Mouse (Mus musculus): ENCODE results near the gene Ahsg. TPM values are rescaled to one million over a fixed set of nuclear protein-coding genes. Genes with fewer than 3 reads are reported as not detected.
"Not testable (repeated sequence)": the region's sequence is repeated elsewhere in the genome, so short reads cannot be mapped to it uniquely, and the experiment has no call there.

The Ahsg gene
- polyA plus RNA-seq, 2 experiments from 2014 or later: not detected

DNA sequence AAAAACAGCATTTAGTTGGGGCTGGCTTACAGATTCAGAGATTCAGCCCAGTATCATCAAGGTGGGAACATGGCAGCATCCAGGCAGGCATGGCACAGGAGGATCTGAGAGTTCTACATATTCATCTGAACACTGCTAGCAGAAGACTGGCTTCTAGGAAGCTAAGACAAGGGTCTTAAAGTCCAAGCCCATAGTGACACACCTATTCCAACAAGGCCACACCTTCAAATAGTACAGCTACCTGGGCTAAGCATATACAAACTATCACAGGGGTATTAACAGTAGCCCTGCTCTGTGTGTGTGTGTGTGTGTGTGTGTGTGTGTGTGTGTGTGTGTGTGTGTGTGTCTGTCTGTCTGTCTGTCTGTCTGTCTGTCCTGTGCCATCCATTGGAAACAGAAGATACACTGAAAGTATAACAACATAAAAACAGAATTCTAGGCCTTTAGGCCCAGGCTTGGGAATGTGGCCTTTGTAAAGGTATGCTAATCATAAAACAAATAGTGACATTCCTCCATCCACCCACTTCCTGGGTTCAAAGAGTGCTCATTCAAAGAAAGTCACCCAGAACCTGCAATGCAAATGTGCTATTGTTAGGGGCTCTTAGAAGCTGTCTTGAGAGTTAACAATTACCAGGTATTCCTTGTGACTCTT lies 50.9 kb downstream of the Ahsg start:
- not testable (repeated sequence) for ATAC-seq

DNA sequence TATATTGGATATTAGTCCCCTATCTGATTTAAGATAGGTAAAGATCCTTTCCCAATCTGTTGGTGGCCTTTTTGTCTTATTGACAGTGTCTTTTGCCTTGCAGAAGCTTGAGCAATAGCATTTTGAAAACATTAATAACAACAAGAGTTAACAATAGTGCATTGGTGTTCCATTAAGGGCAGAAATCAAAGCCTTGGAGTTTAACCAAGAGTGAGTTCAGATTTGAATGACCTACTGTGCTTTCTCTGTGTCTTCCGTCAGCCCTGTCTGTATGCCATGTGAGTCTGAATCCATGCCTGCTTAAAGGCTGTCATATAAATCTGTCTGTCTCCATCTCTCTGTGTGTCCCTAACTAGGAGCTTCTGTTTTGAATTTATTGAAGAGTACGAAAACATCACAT lies 56.3 kb downstream of the Ahsg start:
- ATAC-seq: no peak

Other genes with a start within 250 kb of the Ahsg start
- gene Dgkg, start 234.1 kb upstream of the Ahsg start, polyA plus RNA-seq (2017; shearing (Covaris generic)): 1 to 10 TPM in 1 of 2 experiments, under 1 TPM in 1; 0.80 to 2.1 TPM
- not detected for gene Crygs, start 79.7 kb upstream of the Ahsg start, polyA plus RNA-seq (2017; shearing (Covaris generic))
- gene Tbccd1, start 33.6 kb upstream of the Ahsg start, polyA plus RNA-seq (2017; shearing (Covaris generic)): 10 to 100 TPM; 18.1 to 34.5 TPM
- 10 to 100 TPM; 45.0 to 54.4 TPM for gene Dnajb11, start 33.4 kb upstream of the Ahsg start, polyA plus RNA-seq (2017; shearing (Covaris generic))
- not detected for gene Fetub, start 27.1 kb downstream of the Ahsg start, polyA plus RNA-seq (2017; shearing (Covaris generic))
- gene Hrg, start 59.8 kb downstream of the Ahsg start, polyA plus RNA-seq (2017; shearing (Covaris generic)): not detected
- not detected for gene Kng2, start 138.2 kb downstream of the Ahsg start, polyA plus RNA-seq (2017; shearing (Covaris generic))
- gene Kng1, start 166.6 kb downstream of the Ahsg start, polyA plus RNA-seq (2017; shearing (Covaris generic)): not detected
- gene Eif4a2, start 216.2 kb downstream of the Ahsg start, polyA plus RNA-seq (2017; shearing (Covaris generic)): 100 to 1,000 TPM; 558 to 662 TPM
- gene Rfc4, start 236.5 kb downstream of the Ahsg start, polyA plus RNA-seq (2017; shearing (Covaris generic)): 10 to 100 TPM; 38.4 to 51.1 TPM

Data from CD4-positive, CD25-positive, alpha-beta regulatory T cell, adult 4 months (primary cell).